Mouse (Mus musculus) spleen, adult 2 months (tissue): Measurements from ENCODE around the gene Morn5.

Experiments used
- CTCF ChIP-seq: fragments of 200-500 bp; IDR thresholded peaks from 2 replicates; pipeline ENCODE4 v1.5.1; 2011; ENCODE audit warnings: mild to moderate bottlenecking, inconsistent platforms; ENCODE audit not compliant: insufficient read depth, insufficient read length, insufficient replicate concordance; ENCODE audit errors: extremely low read depth
- POLR2A ChIP-seq: fragments of 200-500 bp; IDR thresholded peaks from 2 replicates; pipeline ENCODE4 v1.6.1; 2011; ENCODE audit warnings: low read depth, low read length, inconsistent platforms

GRCm38 (mm10) chr2:36035413-36036081 lies 13.7 kb upstream of the Morn5 start:
- no peak for TF ChIP-seq CTCF
- no peak for TF ChIP-seq POLR2A
